Mouse (Mus musculus): Measurements from ENCODE around the gene Mettl25.

The Mettl25 gene

DNA sequence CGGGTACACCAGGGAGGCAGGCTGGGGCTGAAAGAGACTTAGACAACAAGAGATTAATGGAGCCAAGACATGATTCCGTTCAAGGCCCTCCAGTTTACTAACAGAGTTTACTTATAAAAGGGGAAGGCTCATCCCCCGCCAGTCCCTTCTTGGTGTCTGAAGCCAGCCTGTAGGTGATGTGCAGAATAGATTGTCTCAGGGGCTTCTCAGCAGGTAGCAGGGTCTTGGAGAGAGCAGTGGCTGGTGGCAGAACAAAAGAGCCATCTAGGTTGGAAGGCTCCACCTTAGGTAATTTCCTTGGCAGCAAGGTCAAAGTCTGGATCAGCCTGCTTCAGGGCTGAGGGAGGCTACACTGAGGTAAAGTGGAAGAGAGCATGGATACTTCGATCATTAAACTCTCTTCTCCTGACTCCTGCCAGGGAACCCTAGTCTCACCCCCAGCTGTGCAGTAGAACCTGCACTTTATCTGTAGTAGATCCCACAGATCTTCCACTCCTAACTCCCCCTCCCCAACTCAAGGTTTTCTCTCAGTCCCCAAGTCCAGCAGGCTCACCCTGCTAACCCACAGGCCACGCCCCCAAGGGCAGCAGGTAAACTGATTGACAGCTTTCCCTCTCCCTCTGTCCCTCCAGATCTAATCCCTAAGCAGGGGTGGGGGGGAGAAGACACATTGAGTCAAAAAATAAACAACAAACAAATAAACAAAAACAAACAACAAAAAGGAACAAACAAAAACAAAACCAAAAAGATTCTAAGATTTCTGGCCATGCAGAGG is 87.2 kb downstream of the Mettl25 start:
- DNase-seq (ENCODE audit: low read depth, low spot score) = no peak

DNA sequence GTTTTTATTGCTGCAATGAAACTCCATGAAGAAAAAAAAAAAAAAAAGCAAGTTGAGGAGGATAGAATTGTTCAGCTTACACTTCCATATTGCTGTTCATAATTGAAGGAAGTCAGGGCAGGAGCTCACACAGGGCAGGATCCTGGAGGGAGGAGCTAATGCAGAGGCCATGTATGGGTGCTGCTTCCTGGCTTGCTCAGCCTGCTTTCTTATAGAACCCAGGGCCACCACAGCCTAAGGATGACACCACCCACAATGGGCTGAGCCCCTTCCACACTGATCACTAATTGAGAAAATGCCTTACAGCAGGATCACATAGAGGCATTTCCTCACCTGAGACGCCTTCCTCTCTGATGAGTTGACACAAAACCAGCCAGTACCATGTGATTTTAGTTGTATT is 95.2 kb downstream of the Mettl25 start:
- no peak for DNase-seq (ENCODE audit: low read depth, low spot score)

DNA sequence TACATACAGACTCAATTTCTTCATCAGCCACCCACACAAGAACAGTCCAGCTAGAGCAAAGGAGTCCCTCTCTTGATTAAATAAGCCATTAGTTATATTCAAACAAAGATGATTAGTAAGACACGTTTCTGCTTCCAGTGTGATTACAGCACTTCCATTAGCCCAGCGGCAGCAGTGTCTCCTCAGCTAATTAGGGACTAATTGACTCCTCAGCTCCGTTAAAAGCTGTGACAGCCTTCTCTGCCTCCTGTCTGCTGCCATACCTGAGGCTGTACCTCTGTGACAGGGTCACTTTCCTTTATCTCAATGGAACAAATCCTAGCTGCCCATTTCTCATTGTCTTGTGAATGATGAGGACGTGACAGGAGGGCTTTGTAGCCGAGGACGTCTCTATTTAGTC is 99.4 kb downstream of the Mettl25 start:
- no peak for DNase-seq (ENCODE audit: low read depth, low spot score)

DNA sequence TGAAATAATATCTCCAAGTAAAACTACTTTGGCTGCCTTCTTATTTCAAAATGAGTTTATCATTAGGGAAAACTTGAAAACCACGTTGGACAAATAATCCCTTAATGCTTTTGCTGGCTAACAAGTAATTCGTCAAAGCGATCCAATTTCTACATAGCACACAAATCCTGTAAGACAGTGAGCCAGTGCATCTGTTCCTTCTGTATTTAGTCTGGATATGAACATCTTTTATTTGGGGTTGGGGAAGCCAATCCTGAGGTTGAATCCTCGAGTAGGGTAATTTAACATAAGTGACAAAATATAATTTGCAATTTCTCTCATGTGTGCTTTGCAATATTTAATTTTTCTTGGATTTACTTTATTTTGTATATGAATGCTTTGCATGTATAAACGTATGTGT is 102.2 kb downstream of the Mettl25 start:
- DNase-seq (ENCODE audit: low read depth, low spot score) = no peak

DNA sequence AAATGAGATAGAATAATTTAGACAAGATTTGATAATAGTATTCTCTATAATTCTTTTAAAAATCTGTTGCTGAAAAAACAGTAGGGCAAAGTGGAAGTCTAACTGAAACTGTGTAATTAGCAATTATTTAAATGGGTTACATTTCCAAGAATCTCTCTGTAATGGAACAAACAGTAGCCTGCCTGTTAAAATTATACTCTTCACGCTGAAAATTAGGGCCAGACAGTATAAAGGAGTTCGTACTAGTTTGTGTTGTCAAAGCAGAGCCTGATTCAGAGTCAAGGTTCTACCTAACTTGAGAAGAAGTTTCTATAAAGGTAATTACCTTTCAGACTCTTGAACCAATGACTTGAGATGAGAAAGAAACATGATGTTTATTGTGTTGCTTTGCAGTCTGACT is 113.4 kb downstream of the Mettl25 start:
- no peak for DNase-seq (ENCODE audit: low read depth, low spot score)

DNA sequence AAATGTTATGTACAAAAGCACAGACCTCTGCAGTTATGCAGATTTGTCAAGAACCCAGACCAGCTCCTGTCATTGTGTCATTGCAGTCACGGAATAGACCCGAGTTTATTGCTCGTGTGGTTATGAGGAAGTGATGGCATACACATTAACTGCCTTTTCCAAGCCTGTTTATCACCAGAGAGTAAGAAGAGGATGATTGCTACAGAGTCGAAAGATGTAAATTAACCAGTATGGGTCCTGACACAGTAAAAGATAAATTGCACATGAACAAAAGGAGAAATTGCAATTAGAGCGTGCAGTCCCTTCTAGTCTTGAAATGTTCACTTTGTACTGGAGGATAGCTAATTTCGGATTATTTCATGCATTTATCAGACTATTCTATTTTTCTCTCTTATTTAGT is 113.8 kb downstream of the Mettl25 start:
- no peak for DNase-seq (ENCODE audit: low read depth, low spot score)

DNA sequence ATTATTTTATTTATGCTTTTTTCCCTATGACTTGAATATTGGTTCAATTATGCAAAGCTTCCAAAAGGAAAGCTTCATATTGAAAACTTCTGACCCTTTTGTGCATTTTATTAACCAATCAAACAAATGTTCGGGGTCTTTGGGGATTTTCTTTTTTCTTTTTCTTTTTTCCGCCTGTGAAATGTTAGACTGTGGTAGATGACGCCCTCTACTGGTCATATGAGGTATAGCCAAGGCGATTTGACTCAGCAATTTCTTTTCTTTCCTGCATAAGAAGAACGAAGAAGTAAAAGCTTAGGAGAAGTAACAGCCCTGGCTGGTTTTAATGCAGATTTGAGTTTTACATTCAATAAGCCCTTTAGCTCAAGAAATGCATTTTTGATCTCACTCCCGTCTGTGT is 126.3 kb downstream of the Mettl25 start:
- peak; percentile 29 for DNase-seq (ENCODE audit: low read depth, low spot score)

DNA sequence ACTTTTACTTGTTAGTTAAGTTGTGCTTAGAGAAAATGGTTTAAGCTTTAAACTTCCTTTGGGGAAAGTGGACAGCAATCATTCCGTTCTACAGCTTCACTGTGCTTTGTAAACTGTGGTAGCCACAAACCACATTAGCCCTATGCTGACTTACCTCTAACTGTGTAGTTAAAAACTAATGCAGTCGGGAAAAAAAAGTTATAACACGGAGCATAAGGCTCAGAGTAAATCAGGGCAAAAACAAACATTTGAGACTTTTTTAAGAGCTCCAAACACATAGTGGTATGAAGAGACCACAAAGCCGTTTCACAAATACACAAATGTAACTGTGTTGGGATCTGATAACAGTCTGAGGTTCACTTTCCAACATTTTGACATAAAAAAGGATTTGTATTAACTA is 126.8 kb downstream of the Mettl25 start:
- DNase-seq (ENCODE audit: low read depth, low spot score) = no peak

DNA sequence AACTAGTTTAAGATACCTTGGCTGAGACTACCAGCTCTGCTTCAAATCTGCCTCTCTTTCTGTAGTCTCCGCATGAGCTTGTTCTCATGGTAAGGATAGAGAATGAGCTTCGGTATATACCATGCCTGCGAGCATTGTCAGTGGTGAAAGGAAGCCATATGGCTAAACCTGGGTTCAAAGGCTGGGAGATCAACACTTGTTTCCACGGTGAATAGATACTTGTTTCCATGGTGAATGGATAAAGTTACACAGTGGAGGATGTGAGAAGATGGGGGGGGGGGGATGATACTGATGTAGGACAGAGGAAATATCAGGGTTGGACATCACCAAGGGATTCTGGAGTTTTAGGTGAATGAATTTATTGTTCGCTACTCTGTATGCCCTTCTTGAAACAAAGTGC is 128.0 kb downstream of the Mettl25 start:
- no peak for DNase-seq (ENCODE audit: low read depth, low spot score)
